Mouse (Mus musculus) MEL (cell line): ENCODE data around the gene Sacs. TPM values are rescaled to one million over a fixed set of nuclear protein-coding genes. Genes with fewer than 3 reads are reported as not detected.

Experiments
- DNase-seq: peaks from one replicate; pipeline ENCODE4 v3.0.0; 2011; ENCODE audit warnings: low read depth, low spot score
- H3K27ac ChIP-seq: 2 replicates; pipeline ENCODE4 v1.5.1; 2012; ENCODE audit warnings: low read depth, mild to moderate bottlenecking, control low read depth, low read length, moderate library complexity; ENCODE audit not compliant: control insufficient read depth
- H3K27me3 ChIP-seq, 2 experiments: fragments of 150-350 bp in 1 of 2; sonication (generic) in 1 of 2; 2 replicates each; pipeline ENCODE4 v1.6.1; 2012; ENCODE audit warnings: low read length in 2 of 2, mild to moderate bottlenecking in 2 of 2, improper control_type of control experiment in 1 of 2, moderate library complexity in 1 of 2; ENCODE audit not compliant: insufficient read depth in 2 of 2, control insufficient read depth in 1 of 2
- H3K36me3 ChIP-seq, 2 experiments: 2 replicates each; pipeline ENCODE4 v1.6.1; 2012 to 2014; ENCODE audit warnings: low read length in 2 of 2, improper control_type of control experiment in 1 of 2, inconsistent platforms in 1 of 2, mild to moderate bottlenecking in 1 of 2; ENCODE audit not compliant: insufficient read depth in 2 of 2, control insufficient read depth in 1 of 2
- H3K4me1 ChIP-seq, 2 experiments: fragments of 150-350 bp in 1 of 2; sonication (generic) in 1 of 2; 2 replicates each; pipeline ENCODE4 v1.6.1; 2012; ENCODE audit warnings: low read length in 2 of 2, improper control_type of control experiment in 1 of 2, mild to moderate bottlenecking in 1 of 2; ENCODE audit not compliant: insufficient read depth in 2 of 2, control insufficient read depth in 1 of 2
- H3K4me3 ChIP-seq, 2 experiments: fragments of 150-350 bp in 1 of 2; sonication (generic) in 1 of 2; 2 replicates each; pipeline ENCODE4 v1.5.1; 2012; ENCODE audit warnings: low read depth in 2 of 2, low read length in 2 of 2, mild to moderate bottlenecking in 2 of 2, moderate library complexity in 2 of 2, control low read depth in 1 of 2, improper control_type of control experiment in 1 of 2; ENCODE audit not compliant: control insufficient read depth in 1 of 2, insufficient read depth in 1 of 2
- H3K79me2 ChIP-seq: 2 replicates; pipeline ENCODE4 v1.6.1; 2012; ENCODE audit warnings: mild to moderate bottlenecking, low read length, moderate library complexity; ENCODE audit not compliant: control insufficient read depth, poor library complexity, insufficient read depth
- H3K9ac ChIP-seq: 2 replicates; pipeline ENCODE4 v1.6.1; 2012; ENCODE audit warnings: low read depth, mild to moderate bottlenecking, control low read depth, low read length, moderate library complexity; ENCODE audit not compliant: control insufficient read depth, poor library complexity, severe bottlenecking
- H3K9me3 ChIP-seq: fragments of 150-350 bp; sonication (generic); replicated peaks from 2 replicates; pipeline ENCODE4 v1.6.1; 2012; ENCODE audit warnings: mild to moderate bottlenecking, low read length, improper control_type of control experiment, moderate library complexity; ENCODE audit not compliant: insufficient read depth
- ELF1 ChIP-seq: IDR thresholded peaks from 2 replicates; pipeline ENCODE4 v1.6.1; 2014; ENCODE audit warnings: low read depth, mild to moderate bottlenecking, inconsistent platforms, low read length, improper control_type of control experiment, moderate library complexity
- ETS1 ChIP-seq: IDR thresholded peaks from 2 replicates; pipeline ENCODE4 v1.6.1; 2012; ENCODE audit warnings: low read depth, mild to moderate bottlenecking, inconsistent platforms, low read length, improper control_type of control experiment, moderate library complexity
- GABPA ChIP-seq: IDR thresholded peaks from 2 replicates; pipeline ENCODE4 v1.6.1; 2012; ENCODE audit warnings: low read depth, mild to moderate bottlenecking, inconsistent platforms, low read length, improper control_type of control experiment, moderate library complexity
- KAT2A ChIP-seq: conservative IDR thresholded peaks from 2 replicates; pipeline ENCODE4 v1.6.1; 2012; ENCODE audit warnings: low read depth, low read length, improper control_type of control experiment, inconsistent platforms
- MAX ChIP-seq: IDR thresholded peaks from 2 replicates; pipeline ENCODE4 v1.6.1; 2011; ENCODE audit warnings: low read length, improper control_type of control experiment
- MAZ ChIP-seq: IDR thresholded peaks from 2 replicates; pipeline ENCODE4 v1.6.1; 2012; ENCODE audit warnings: low read depth, mild to moderate bottlenecking, inconsistent platforms, low read length, improper control_type of control experiment
- MXI1 ChIP-seq: IDR thresholded peaks from 2 replicates; pipeline ENCODE4 v1.6.1; 2011; ENCODE audit warnings: mild to moderate bottlenecking, low read depth, low read length, improper control_type of control experiment
- NELFE ChIP-seq: IDR thresholded peaks from 2 replicates; pipeline ENCODE4 v1.6.1; 2011; ENCODE audit warnings: low read depth, low read length, improper control_type of control experiment
- POLR2A ChIP-seq, 2 experiments: IDR thresholded peaks; 2 replicates each; pipeline ENCODE4 v1.6.1; 2011 to 2012; ENCODE audit warnings: low read length in 2 of 2, mild to moderate bottlenecking in 2 of 2, control low read depth in 1 of 2, improper control_type of control experiment in 1 of 2, low read depth in 1 of 2, moderate library complexity in 1 of 2; ENCODE audit not compliant: control insufficient read depth in 1 of 2, insufficient read depth in 1 of 2, poor library complexity in 1 of 2
- RAD21 ChIP-seq: IDR thresholded peaks from 2 replicates; pipeline ENCODE4 v1.6.1; 2011; ENCODE audit warnings: mild to moderate bottlenecking, low read depth, low read length, improper control_type of control experiment
- RCOR1 ChIP-seq: IDR thresholded peaks from 2 replicates; pipeline ENCODE4 v1.6.1; 2012; ENCODE audit warnings: low read depth, mild to moderate bottlenecking, inconsistent platforms, low read length, improper control_type of control experiment
- SIN3A ChIP-seq: IDR thresholded peaks from 2 replicates; pipeline ENCODE4 v1.6.1; 2012; ENCODE audit warnings: low read length, improper control_type of control experiment, inconsistent platforms
- SMC3 ChIP-seq: IDR thresholded peaks from 2 replicates; pipeline ENCODE4 v1.6.1; 2011; ENCODE audit warnings: low read depth, low read length, improper control_type of control experiment
- TAL1 ChIP-seq: IDR thresholded peaks from 2 replicates; pipeline ENCODE4 v1.6.1; 2012; ENCODE audit warnings: mild to moderate bottlenecking, inconsistent platforms, low read length, moderate library complexity, mixed read lengths
- USF2 ChIP-seq, 2 experiments: IDR thresholded peaks; 2 replicates each; pipeline ENCODE4 v1.6.1; 2011 to 2012; ENCODE audit warnings: improper control_type of control experiment in 2 of 2, low read length in 2 of 2, borderline replicate concordance in 1 of 2, inconsistent platforms in 1 of 2, low read depth in 1 of 2, mild to moderate bottlenecking in 1 of 2; ENCODE audit not compliant: insufficient read depth in 1 of 2
- ZC3H11A ChIP-seq: IDR thresholded peaks from 2 replicates; pipeline ENCODE4 v1.6.1; 2012; ENCODE audit warnings: low read depth, mild to moderate bottlenecking, inconsistent platforms, low read length, improper control_type of control experiment
- ZKSCAN1 ChIP-seq: IDR thresholded peaks from 2 replicates; pipeline ENCODE4 v1.6.1; 2012; ENCODE audit warnings: low read depth, mild to moderate bottlenecking, inconsistent platforms, low read length, improper control_type of control experiment, moderate library complexity
- ZMIZ1 ChIP-seq: IDR thresholded peaks from 2 replicates; pipeline ENCODE4 v1.6.1; 2012; ENCODE audit warnings: low read depth, mild to moderate bottlenecking, inconsistent platforms, low read length, improper control_type of control experiment, moderate library complexity
- ZNF384 ChIP-seq: IDR thresholded peaks from 2 replicates; pipeline ENCODE4 v1.6.1; 2012; ENCODE audit warnings: low read depth, mild to moderate bottlenecking, inconsistent platforms, low read length, improper control_type of control experiment
- polyA plus RNA-seq, 2 experiments: library from polyadenylated mRNA; stranded (reverse) in 1 of 2; unstranded in 1 of 2; fragments of >175 nt in 1 of 2; fragments of >200 nt in 1 of 2; gene quantifications; 2 replicates each; pipeline versions ENCODE4 v1.2.1 to v1.2.4; 2012; ENCODE audit warnings: low replicate concordance in 2 of 2, low read depth in 1 of 2; ENCODE audit not compliant: insufficient read length in 2 of 2, insufficient read depth in 1 of 2, missing spikeins in 1 of 2
- total RNA-seq: library from RNA; depleted of rRNA; stranded (reverse); fragments of 300-350 nt; gene quantifications from 2 replicates; pipeline ENCODE4 v1.2.3, GENCODE M21; 2012

The Sacs gene
- total and polyA plus RNA-seq, 3 experiments: 10.9 to 32.0 (median 12.1) TPM

GRCm38 (mm10) chr14:61194416-61194815 is 56.2 kb downstream of the Sacs start:
- no peaks in the 10 kb centered on the region for H3K27me3 ChIP-seq
- no peaks in the 10 kb centered on the region for H3K9me3 ChIP-seq
- TF ChIP-seq MXI1 (no peak), USF2 (IDR thresholded peaks at IDR 0.05; ENCODE audit: borderline replicate concordance in 1 of 2, insufficient read depth in 1 of 2, low read depth in 1 of 2, low read length in 2 of 2) (no peak), ELF1 (no peak), ZMIZ1 (no peak)
- TF ChIP-seq, all 39 proteins: peak for 0
- peaks cover 0 to 2% of the 10 kb centered on the region in 2 experiments; a peak in 2 of 4 replicates for H3K36me3 ChIP-seq
- H3K27ac ChIP-seq: no peak overlapping the region
- H3K4me1 ChIP-seq: no peaks in the 10 kb centered on the region
- no peak for DNase-seq
- no peaks in the 10 kb centered on the region for H3K79me2 ChIP-seq
- no peak overlapping the region for H3K9ac ChIP-seq
- no peak overlapping the region for H3K4me3 ChIP-seq

- Histone ChIP-seq H3K27ac (no peak overlapping the region), H3K36me3 (no peaks in the 10 kb centered on the region; a peak in 1 of 4 replicates), H3K27me3 (no peaks in the 10 kb centered on the region), H3K9me3 (no peaks in the 10 kb centered on the region), H3K9ac (no peak overlapping the region), H3K4me1 (peaks cover 0 to 4% of the 10 kb centered on the region in 2 experiments; a peak in 2 of 4 replicates), H3K79me2 (no peaks in the 10 kb centered on the region), H3K4me3 (no peak overlapping the region)
- no peak for DNase-seq
- TF ChIP-seq ZNF384: no peak
- no peak for TF ChIP-seq GABPA
- no peak for TF ChIP-seq RCOR1
- no peak for TF ChIP-seq ETS1
- no peak for TF ChIP-seq SIN3A
- TF ChIP-seq MAZ: no peak
- TF ChIP-seq TAL1: no peak
- TF ChIP-seq MXI1: no peak
- no peak for TF ChIP-seq MAX
- no peak for TF ChIP-seq USF2 (IDR thresholded peaks at IDR 0.05; ENCODE audit: borderline replicate concordance in 1 of 2, insufficient read depth in 1 of 2, low read depth in 1 of 2, low read length in 2 of 2)
- no peak for TF ChIP-seq ZKSCAN1
- no peak for TF ChIP-seq RAD21
- no peak for TF ChIP-seq SMC3
- no peak for TF ChIP-seq NELFE
- no peak for TF ChIP-seq POLR2A (IDR thresholded peaks at IDR 0.05; ENCODE audit: control insufficient read depth in 1 of 2, insufficient read depth in 1 of 2, low read depth in 1 of 2, low read length in 2 of 2, poor library complexity in 1 of 2)
- no peak for TF ChIP-seq ZC3H11A
- TF ChIP-seq KAT2A: no peak
These were observed 71.9 kb downstream of the Sacs start for GRCm38 (mm10) chr14:61210111-61210510.
